In genomic region chr5:9010166-9010565, GRCm38 (mm10) we compare ENCODE assay signal across 23 mouse cellular contexts. TPM values are rescaled to one million over a fixed set of nuclear protein-coding genes. Genes with fewer than 3 reads are reported as not detected.
DNase-seq lines count a peak whose midpoint lies in the region; ATAC-seq lines count a peak whose summit lies in the region.
"Had no signal": no experiment of that assay in that cellular context is flagged by ENCODE, and none has a peak within 500 bp of the region (broad histone marks: within the 10 kb centered on the region; RNA-seq: fewer than 3 reads in every experiment).

No protein-coding gene starts in this region.

- ATAC-seq in intestine, embryonic 16.5 days: peak; percentile 81
- no peak for ATAC-seq in CD4-positive, CD25-positive, alpha-beta regulatory T cell, adult 4 months
- ATAC-seq: activated CD4-positive, CD25-positive, alpha-beta regulatory T cell, adult 4 months; forebrain, embryonic 13.5 days; forebrain, embryonic 15.5 days; forebrain, postnatal 0 days; Patski had no signal

- no peak overlapping the region for H3K4me2 ChIP-seq in intestine, embryonic 16.5 days (ENCODE audit: low read depth, low read length)
- H3K4me2 ChIP-seq: embryonic facial prominence, embryonic 12.5 days; forebrain, embryonic 13.5 days; forebrain, embryonic 15.5 days had no signal

- DNase-seq in Muller cell, postnatal 12 days (ENCODE audit: inconsistent ontology term): peak; percentile 5
- DNase-seq in NIH3T3 (ENCODE audit: low read depth): peak; percentile 9
- peak; percentile 26 for DNase-seq in yolk sac, embryonic 10.5 days (ENCODE audit: low spot score)
- no peak for DNase-seq in ovary, postnatal 10 days (ENCODE audit: low spot score)
- no peak for DNase-seq in kidney, postnatal 4 days
- DNase-seq: adrenal gland, adult 8-10 months; adrenal gland, postnatal 25 days; cerebellum, adult 11-12 months; cerebellum, adult 2 months; cerebellum, adult 9-10 months; cerebellum, postnatal 10 days; cerebellum, postnatal 25 days; forebrain, postnatal 0 days had no signal

- H3K27me3 ChIP-seq in intestine, embryonic 16.5 days (replicated peaks; ENCODE audit: control insufficient read depth, insufficient read depth, low read length): no peaks in the 10 kb centered on the region
- H3K27me3 ChIP-seq: CH12.LX; embryonic facial prominence, embryonic 12.5 days; forebrain, embryonic 13.5 days; forebrain, embryonic 15.5 days had no signal

- WGBS in intestine, embryonic 16.5 days: 68% methylated on average over 1 of the region's 1 CpGs

- no peak overlapping the region for H3K9ac ChIP-seq in intestine, embryonic 16.5 days (ENCODE audit: low read depth, low read length)
- H3K9ac ChIP-seq: embryonic facial prominence, embryonic 12.5 days; forebrain, embryonic 13.5 days; forebrain, embryonic 15.5 days; forebrain, postnatal 0 days had no signal

- no peaks in the 10 kb centered on the region for H3K9me3 ChIP-seq in intestine, embryonic 16.5 days (ENCODE audit: control insufficient read depth, low read length)
- H3K9me3 ChIP-seq: embryonic facial prominence, embryonic 10.5 days; embryonic facial prominence, embryonic 12.5 days; forebrain, embryonic 13.5 days; forebrain, embryonic 15.5 days; G1E had no signal

- H3K27ac ChIP-seq in intestine, embryonic 16.5 days (ENCODE audit: low read length): no peak overlapping the region
- H3K27ac ChIP-seq: embryonic facial prominence, embryonic 10.5 days; embryonic facial prominence, embryonic 12.5 days; forebrain, embryonic 13.5 days; forebrain, embryonic 15.5 days had no signal

- peaks cover 3% of the 10 kb centered on the region; the same call in 1 of the 2 replicates for H3K4me1 ChIP-seq in intestine, embryonic 16.5 days (ENCODE audit: control insufficient read depth, insufficient read depth, low read length)
- H3K4me1 ChIP-seq: embryonic facial prominence, embryonic 10.5 days; embryonic facial prominence, embryonic 12.5 days; forebrain, embryonic 13.5 days; forebrain, embryonic 15.5 days had no signal

- H3K4me3 ChIP-seq in intestine, embryonic 16.5 days (ENCODE audit: low read length): no peak overlapping the region
- H3K4me3 ChIP-seq: embryonic facial prominence, embryonic 10.5 days; embryonic facial prominence, embryonic 12.5 days; forebrain, embryonic 13.5 days; forebrain, embryonic 15.5 days had no signal

- H3K36me3 ChIP-seq in intestine, embryonic 16.5 days (ENCODE audit: control insufficient read depth, insufficient read depth, low read length): no peaks in the 10 kb centered on the region
- H3K36me3 ChIP-seq: embryonic facial prominence, embryonic 10.5 days; embryonic facial prominence, embryonic 12.5 days; forebrain, embryonic 15.5 days; G1E had no signal

RNA-seq across cellular contexts. Expression of gene Crot, which starts 13.0 kb away (rescaled TPM):
- 63.0 and 77.2 TPM in 2 replicates for polyA plus RNA-seq in intestine, embryonic 16.5 days (2015; fragmentation: Nextera tagmentation; extraction: Ambion mirVana)
- polyA plus RNA-seq in CD4-positive, CD25-positive, alpha-beta regulatory T cell, adult 4 months (2017; shearing (Covaris generic)): 10 to 100 TPM; 69.6 to 70.4 TPM

Comparison
In these comparisons a context has a peak if more than half of its experiments do, and no peak if none do; other contexts are left out.
1. DNase-seq: peak in Muller cell, postnatal 12 days (single experiment), NIH3T3 (single experiment) and yolk sac, embryonic 10.5 days (single experiment); none in ovary, postnatal 10 days (single experiment) and kidney, postnatal 4 days (0 of 2).